Mouse (Mus musculus) cerebellum, adult 9-11 months (tissue): ENCODE measurements at regions not wholly inside any gene's neighbourhood (a gene's known extent, or its start where the extent isn't known, plus 50 kb on each side); places are given as distances from the start of the nearest gene placed in this dataset.

ENCODE experiments used
- DNase-seq: peaks from one replicate; pipeline ENCODE4 v3.0.0; 2022

DNA sequence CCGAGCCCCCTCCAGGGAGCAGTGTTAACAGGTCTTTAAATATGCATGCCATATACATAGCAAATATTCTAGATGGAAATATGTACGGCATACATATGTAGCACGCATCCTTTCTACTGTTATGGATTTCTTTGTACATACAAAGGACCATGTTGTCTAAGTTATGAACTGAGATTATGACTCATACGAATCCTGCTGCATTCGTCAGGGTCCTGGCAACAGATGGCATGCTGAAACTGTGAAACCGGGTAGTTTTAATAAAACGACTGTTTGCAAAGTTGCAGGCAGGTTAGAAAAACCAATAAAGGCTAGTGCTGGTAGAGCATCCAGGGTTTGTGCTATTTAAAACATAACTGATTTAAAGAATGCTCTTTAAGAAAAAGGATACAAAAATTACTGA is 88.8 kb upstream of the Tlk1 start:
- no peak for DNase-seq

DNA sequence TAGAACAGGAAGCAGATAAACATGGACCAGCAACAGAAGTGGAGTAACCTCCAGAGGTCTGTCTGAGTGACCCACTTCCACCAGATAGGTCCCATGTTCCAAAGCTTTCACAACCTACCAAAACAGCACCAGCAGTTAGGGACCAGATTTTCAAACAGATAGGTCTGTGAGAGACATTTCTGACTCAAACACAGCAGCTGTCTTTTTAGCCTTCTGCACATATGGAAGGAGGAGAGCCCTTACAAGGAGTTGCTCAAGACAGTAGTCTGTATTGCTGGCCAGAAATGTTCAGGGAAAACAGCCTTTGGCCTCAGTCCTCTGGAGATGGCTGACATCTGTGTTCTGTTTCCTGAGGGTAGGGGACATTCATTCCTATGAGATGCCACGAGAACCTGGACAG is 83.9 kb upstream of the Tlk1 start:
- DNase-seq, result no peak

DNA sequence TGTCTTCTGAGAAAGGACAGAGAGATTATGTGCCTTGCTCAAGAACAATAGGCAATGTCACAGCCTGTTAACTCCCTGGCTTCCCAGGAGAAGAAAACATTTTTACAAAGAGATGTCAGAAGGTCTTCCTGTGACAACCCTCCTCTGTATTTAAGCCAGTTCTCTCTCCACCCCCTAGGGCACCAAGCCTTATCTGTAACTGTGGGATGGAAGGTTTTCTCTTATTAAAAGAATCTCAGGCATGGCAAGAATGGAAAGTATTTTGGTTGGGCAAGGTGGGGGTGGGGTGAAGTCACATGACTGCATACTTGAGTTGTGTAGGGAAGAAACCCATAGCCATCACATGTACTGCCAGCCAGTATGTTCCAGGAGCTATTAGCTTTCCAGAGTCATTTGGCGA is 83.1 kb upstream of the Tlk1 start:
- DNase-seq, result no peak

DNA sequence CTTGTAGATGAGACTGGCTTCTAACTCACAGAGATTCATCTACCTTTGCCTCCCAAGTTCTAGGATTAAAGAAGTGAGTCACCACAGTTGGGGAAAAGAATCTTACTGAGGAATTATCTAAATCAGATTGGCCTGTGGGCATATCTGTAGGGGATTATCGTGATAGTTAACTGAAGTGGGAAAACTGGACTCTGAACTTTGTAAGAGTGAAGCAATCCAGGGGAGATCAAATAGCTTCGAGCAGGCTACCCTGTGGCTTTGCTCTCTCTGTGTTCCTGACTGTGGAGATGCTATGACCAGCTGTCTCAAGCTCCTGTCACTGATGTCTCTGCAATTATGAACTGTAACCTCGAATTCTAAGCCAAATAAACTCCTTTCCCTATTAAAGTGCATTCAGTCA is 80.7 kb upstream of the Tlk1 start:
- no peak for DNase-seq

DNA sequence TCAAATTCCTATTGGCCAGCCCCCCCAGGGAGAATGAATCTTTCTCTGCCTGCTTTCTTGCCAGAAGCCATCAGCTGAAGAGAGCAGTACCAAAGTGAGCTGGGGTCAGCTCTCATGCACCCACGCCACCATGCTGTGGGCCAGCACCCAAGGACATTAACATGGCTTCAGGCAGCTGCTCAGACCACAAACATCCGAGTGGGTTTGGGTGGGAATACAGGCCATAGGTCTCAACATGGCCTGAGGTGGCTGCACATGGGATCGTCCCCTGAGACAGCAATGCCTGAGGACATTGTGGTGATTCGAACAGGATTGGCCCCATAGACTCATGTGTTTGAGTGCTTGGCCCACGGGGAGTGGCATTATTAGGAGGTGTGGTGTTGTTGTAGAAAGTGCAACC is 78.9 kb upstream of the Tlk1 start:
- no peak for DNase-seq

DNA sequence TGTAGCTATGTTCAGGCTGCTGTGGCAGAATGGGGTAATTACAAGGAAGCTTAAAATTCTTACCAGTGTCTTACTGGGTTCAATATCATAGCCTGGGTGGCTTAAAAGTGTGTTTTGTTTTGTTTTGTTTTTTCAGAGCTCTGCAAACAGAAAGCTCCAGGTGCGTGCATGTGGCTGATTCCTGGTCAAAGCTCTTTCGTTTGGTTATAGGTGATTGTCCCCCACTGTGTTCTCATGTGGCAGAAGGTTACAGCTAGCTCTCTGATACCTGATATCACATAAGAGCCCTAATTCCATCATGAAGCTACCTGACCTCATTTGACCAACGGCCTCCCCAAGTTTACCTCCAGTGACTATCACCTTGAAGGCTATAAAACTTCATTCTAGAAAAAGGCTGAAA is 76.7 kb upstream of the Tlk1 start:
- DNase-seq, result no peak

DNA sequence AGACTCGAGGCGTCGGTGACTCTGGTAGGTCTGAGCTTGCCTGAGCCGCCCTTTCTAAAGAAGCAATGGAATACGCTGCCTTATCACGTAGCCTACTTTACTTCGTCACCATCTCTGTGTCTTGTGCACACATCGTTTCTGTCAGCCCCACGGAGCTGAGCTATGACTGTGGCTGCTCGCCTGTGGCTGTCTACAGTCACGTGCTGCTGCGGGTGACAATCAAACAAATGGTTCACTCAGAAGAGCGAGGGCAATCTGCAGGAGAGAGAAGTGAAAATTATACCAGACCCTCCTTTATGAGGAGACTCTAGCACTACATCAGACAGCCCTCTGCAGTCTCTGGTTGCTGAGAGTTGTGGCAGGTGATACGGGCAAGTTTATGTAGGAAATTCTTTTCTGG is 76.0 kb upstream of the Tlk1 start:
- DNase-seq, result no peak

DNA sequence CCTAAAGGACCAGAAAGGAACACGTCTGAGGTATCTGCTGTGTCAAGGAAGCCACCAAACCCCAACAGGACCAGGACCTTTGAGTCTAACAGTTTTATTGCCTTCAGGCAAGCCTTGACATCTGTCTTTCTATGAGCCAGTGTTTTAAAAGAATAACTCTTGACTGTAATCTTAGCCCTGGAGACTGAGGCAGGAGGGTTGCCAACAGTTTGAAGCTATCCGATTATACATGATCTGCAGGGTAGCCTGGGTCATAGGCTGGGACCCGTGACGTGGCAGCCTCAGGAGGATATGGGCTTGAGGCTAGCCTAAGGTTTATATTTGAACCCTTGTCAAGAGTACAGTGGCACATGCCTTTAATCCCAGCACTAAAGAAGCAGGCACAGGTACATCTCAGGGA is 73.5 kb upstream of the Tlk1 start:
- no peak for DNase-seq

DNA sequence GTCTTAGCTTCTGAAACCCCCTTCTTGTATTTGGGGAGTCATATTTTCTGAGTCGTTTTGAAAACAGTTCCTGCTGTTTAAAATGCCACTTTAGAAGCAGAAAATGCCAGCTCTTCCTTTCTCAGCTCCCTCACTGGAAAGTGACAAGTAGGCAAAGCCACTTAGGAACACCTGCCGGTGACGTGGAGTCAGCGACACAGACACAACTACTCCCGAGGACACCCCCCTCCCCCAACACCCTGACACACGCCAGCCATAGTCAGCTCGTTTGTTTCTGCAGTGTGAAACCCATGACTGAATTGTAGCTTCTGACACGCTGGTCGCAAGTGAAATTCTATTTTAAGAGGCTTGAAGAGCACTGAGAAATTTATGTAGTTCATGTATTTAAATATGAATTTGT is 72.9 kb upstream of the Tlk1 start:
- no peak for DNase-seq

DNA sequence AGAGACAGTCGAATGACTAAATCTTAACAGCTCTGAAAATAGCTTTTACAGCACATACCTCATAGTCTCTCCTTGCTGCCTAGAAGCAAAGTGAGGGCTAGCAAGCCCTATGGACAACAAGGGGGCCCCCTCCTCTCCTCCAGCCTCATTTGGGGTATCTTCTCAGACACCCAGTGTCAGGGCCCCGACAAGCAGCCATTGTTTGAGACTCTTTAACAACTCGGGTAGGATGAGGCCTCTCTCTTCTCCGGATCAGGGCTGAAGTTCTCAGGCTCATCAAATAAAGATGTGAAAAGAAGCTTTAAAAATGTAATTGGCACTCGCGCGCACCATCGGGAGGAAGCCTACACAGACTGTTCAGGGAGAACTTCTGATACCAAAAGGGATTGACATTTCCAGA is 71.8 kb upstream of the Tlk1 start:
- no peak for DNase-seq

DNA sequence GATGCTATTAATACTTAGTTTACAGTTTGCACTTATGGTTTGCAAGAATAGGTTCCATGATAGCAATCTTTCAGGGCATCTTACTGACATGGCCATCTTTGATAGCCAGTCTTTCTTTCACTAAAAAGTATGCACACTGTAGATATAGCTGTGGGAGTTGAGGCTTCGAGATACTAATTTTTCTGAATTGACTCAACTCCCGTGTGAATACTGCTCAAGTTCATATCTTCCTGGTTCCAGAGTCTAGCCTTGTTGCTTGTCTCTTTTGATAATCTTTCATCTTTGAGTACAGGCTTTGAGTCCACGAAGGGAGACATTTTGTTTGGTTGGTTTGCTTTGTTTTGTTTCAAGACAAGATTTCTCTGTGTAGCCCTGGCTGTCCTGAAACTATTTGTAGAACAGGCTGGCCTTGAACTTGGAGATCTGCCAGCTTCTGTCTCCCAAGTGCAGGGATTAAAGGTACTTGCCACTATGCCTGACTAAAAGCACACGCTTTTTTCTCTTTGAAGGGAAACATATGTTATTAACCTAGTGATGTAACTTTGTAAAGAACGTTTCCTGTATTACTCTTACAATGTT is 64.1 kb upstream of the Tlk1 start:
- DNase-seq, result peak; percentile 8

DNA sequence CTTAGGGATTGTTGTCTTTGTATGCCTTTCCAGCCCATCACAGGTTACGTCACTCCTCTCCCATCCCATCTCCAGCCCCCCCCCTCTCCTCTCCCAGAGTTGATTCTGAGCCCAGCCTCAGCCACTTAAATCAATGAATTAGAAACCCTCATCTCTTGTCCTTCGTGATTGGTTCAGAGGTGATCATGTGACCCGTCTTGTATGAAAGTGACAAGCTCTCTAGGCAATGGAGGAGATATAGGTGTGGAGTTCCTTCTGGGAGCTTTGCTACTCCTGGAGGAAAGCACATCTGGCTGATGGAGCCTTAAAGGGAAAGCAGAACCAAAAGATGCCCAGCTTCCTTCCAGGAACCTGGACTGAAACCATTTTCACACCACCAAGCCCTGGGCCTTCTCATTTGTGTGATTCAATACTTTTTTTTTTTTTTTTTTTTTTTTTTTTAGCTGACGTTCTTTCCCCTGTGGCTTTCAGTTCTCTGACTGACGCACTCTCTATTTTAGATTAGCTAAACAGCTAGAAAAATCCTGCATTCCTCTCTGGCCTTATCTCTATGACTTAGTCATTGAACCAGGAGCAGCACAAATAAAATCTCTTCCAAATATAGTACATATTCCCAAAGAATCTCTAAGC is 63.4 kb upstream of the Tlk1 start:
- no peak for DNase-seq

DNA sequence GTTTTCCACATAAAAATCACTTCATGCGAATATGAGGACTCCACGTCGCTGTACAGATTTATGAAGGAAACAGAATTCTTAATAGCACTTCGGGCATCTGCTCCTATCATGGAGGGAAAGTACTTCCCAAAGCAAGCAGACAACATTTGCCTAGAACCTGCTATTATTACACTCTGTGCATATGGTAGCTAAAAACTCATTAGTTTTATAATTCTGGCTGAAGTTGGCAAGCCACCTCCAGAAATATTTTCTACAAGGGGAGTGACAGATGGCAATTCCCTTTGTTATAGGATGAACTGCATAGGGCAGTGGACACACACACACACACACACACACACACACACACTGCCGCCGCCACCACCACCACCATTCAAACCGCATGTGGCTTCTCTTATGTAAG is 61.3 kb upstream of the Tlk1 start:
- peak; percentile 49 for DNase-seq

DNA sequence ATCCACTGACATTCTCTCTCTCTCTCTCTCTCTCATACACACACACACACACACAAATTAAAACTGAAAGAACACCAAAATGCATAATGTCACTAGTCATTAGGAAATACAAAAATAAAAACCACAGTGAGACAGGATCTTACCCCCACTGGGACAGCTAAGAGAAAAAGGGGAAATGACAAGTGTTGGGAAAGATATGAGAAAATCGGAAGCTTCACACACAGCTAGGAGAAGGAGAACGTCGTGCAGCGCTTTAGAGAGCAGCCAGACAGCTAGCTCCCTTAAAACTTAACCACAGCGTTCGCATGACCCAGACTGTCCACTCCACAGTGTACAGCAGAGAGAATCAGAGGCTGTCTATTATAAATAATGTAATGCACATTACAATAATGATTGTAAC is 60.1 kb upstream of the Tlk1 start:
- no peak for DNase-seq

DNA sequence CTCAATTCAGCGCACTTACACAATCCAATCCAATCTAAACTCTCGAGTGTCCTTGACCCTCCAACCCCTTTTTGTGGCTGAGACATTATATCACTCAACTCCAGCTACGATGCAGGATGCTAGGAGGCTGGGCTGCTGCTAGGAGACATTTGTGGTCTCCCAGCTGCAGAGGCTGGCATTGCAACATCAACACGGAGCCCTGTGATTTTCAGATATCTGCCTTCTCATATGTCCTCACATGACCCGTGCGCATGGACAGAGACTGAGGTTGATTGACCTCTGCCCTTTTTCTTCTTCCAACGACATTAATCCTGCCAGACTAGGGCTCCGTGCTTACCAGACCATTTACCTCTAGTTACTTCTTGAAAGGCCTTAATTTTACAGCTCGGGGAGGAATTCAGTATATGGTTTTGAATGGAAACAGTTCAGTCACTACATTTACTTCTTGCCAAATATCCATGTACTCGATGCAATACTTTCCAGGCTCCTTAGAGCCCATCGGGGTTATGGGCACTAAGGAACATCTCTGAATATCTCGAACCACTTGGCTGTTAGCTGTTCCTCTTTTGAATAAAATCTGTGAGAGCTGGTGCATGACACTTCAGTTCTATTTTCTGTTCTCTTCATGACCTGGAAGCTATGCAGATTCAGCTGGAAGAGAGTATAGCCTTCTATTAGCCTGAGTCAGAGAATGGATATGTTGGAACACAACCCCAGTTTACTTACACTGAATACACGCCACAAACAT is 52.0 kb upstream of the Tlk1 start:
- no peak for DNase-seq

DNA sequence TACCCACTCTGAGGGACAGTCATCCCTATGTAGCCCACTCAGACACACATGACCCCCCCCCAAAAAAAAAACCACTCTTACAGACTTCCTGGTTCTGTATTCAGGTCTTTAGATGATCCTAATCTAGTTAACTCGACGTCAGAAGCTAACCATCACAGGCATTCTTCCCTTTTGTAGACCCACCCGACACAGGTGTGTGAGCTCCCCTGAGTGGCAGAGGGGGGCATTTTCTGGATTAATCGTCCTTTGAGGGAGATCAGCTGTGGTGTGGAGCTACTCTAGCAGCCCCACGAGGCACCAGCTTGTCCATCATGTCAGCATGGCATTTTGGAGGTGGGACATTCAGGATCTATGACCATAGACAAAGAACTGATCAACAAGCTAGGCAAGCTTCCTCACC is 50.7 kb upstream of the Tlk1 start:
- no peak for DNase-seq
